Mouse (Mus musculus) kidney, adult 2 months (tissue): ENCODE results near the gene Ppp2r5c.

Experiments
- CTCF ChIP-seq: fragments of 200-500 bp; conservative IDR thresholded peaks from 2 replicates; pipeline ENCODE4 v1.5.1; 2011; ENCODE audit warnings: low read depth, mild to moderate bottlenecking, control low read depth, low read length, moderate library complexity, mixed read lengths; ENCODE audit not compliant: insufficient read depth, insufficient read length
- POLR2A ChIP-seq: fragments of 200-500 bp; IDR thresholded peaks from one replicate; pipeline ENCODE4 v1.6.1; 2011; ENCODE audit warnings: low read depth, low read length, control low read depth

DNA sequence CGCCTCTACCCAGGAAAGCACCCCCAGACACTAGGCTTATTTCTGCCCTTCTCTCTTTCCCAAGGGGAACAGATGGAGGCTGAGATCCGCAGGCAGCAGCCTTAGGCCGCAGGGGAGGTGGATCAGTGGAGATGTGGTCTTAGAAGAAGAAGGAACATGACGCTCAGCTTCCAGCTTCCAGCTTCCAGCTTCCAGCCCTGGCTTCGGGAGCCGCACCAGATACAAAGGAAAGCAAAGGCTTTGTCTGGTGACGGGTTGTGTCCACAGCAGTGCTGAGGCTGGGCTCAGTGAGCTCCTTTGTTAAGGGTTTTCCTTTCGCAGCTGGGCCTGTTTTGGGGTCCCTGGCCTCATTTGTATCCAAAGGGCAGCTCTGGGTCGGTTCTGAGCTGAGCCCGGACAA lies 16.9 kb upstream of the Ppp2r5c start:
- TF ChIP-seq POLR2A = no peak
- no peak for TF ChIP-seq CTCF
